In genomic region chr4:45593435-45593991, GRCm38 (mm10) we compare ENCODE assay signal across 27 mouse cellular contexts.
A peak's percentile ranks its signal among the peaks of the same experiment; 100 is the strongest.
DNase-seq lines count a peak whose midpoint lies in the region; ATAC-seq and TF ChIP-seq lines count a peak whose summit lies in the region.
"Had no signal": no experiment of that assay in that cellular context is flagged by ENCODE, and none has a peak within 500 bp of the region (broad histone marks: within the 10 kb centered on the region; RNA-seq: fewer than 3 reads in every experiment).

No protein-coding gene starts in this region.

- H3K9ac ChIP-seq in kidney, postnatal 0 days (ENCODE audit: low read depth, low read length): no peak overlapping the region
- H3K9ac ChIP-seq in MEL (ENCODE audit: control insufficient read depth, low read depth, low read length, poor library complexity, severe bottlenecking): no peak overlapping the region
- H3K9ac ChIP-seq in hindbrain, embryonic 11.5 days (ENCODE audit: low read depth, low read length): no peak overlapping the region
- H3K9ac ChIP-seq: embryonic facial prominence, embryonic 15.5 days; forebrain, embryonic 15.5 days; heart, embryonic 12.5 days; hindbrain, embryonic 12.5 days; limb, embryonic 15.5 days; midbrain, embryonic 15.5 days; neural tube, embryonic 12.5 days had no signal

- H3K36me3 ChIP-seq in kidney, postnatal 0 days (ENCODE audit: insufficient read depth, low read length): no peaks in the 10 kb centered on the region
- H3K36me3 ChIP-seq in E14TG2a.4 (ENCODE audit: insufficient read depth, low read length): no peaks in the 10 kb centered on the region
- H3K36me3 ChIP-seq in MEL (ENCODE audit: control insufficient read depth in 1 of 2, insufficient read depth in 2 of 2, low read length in 2 of 2): no peaks in the 10 kb centered on the region
- no peaks in the 10 kb centered on the region for H3K36me3 ChIP-seq in hindbrain, embryonic 11.5 days (ENCODE audit: control insufficient read depth, insufficient read depth, low read length)
- H3K36me3 ChIP-seq: embryonic facial prominence, embryonic 15.5 days; forebrain, embryonic 15.5 days; heart, embryonic 12.5 days; hindbrain, embryonic 12.5 days; limb, embryonic 15.5 days; midbrain, embryonic 15.5 days; neural tube, embryonic 12.5 days had no signal

- H3K4me2 ChIP-seq in kidney, postnatal 0 days (ENCODE audit: low read length): no peak overlapping the region
- H3K4me2 ChIP-seq in hindbrain, embryonic 11.5 days (replicated peaks; ENCODE audit: low read depth, low read length): no peak overlapping the region
- H3K4me2 ChIP-seq: embryonic facial prominence, embryonic 15.5 days; forebrain, embryonic 15.5 days; heart, embryonic 12.5 days; hindbrain, embryonic 12.5 days; limb, embryonic 15.5 days; midbrain, embryonic 15.5 days; neural tube, embryonic 12.5 days had no signal

- no peaks in the 10 kb centered on the region for H3K9me3 ChIP-seq in kidney, postnatal 0 days (replicated peaks; ENCODE audit: low read length)
- no peaks in the 10 kb centered on the region for H3K9me3 ChIP-seq in E14TG2a.4 (ENCODE audit: low read length)
- H3K9me3 ChIP-seq in MEL (replicated peaks; ENCODE audit: insufficient read depth, low read length): no peaks in the 10 kb centered on the region
- H3K9me3 ChIP-seq in hindbrain, embryonic 11.5 days (ENCODE audit: control insufficient read depth, low read length): no peaks in the 10 kb centered on the region
- H3K9me3 ChIP-seq: embryonic facial prominence, embryonic 15.5 days; forebrain, embryonic 15.5 days; hindbrain, embryonic 12.5 days; limb, embryonic 15.5 days; midbrain, embryonic 15.5 days; neural tube, embryonic 12.5 days had no signal

- WGBS in kidney, postnatal 0 days: 87% methylated on average over 3 of the region's 3 CpGs
- 85% methylated on average over 3 of the region's 3 CpGs for whole genome bisulfite sequencing in hindbrain, embryonic 11.5 days

- ATAC-seq in kidney, postnatal 0 days (replicated peaks; ENCODE audit: low FRiP score, low read depth): no peak
- peak; percentile 60 to 66 for ATAC-seq in hematopoietic stem cell, adult 5-6 weeks (replicated peaks in 1 of 2; ENCODE audit: insufficient read depth in 1 of 2, low FRiP score in 2 of 2, low TSS enrichment in 1 of 2, low read depth in 1 of 2, poor library complexity in 2 of 2, severe bottlenecking in 2 of 2)
- ATAC-seq in cerebellum, adult (ENCODE audit: insufficient number of reproducible peaks, low FRiP score, low TSS enrichment): no peak
- ATAC-seq in hindbrain, embryonic 11.5 days (ENCODE audit: low FRiP score): no peak
- ATAC-seq: forebrain, embryonic 15.5 days; inflammation-experienced regulatory T-cells, adult 6 months; midbrain, embryonic 15.5 days had no signal

- TF ChIP-seq CTCF in kidney, postnatal 0 days (IDR thresholded peaks at IDR 0.05; ENCODE audit: low read depth): peak; percentile 42; the same call in 1 of the 2 replicates
- TF ChIP-seq CTCF in E14TG2a.4 (conservative IDR thresholded peaks at IDR 0.05; ENCODE audit: low read length) (peak; percentile 26), MEL (IDR thresholded peaks at IDR 0.05 in 2 of 3, conservative IDR thresholded peaks at IDR 0.05 in 1 of 3; ENCODE audit: control insufficient read depth in 1 of 3, insufficient read depth in 1 of 3, low read depth in 2 of 3, low read length in 3 of 3, poor library complexity in 1 of 3, severe bottlenecking in 1 of 3) (no peak)

- no peak for TF ChIP-seq EP300 in MEL (IDR thresholded peaks at IDR 0.05; ENCODE audit: low read depth in 1 of 2, low read length in 2 of 2)

- no peaks in the 10 kb centered on the region for H3K27me3 ChIP-seq in kidney, postnatal 0 days (ENCODE audit: insufficient read depth, low read length)
- peaks cover 15% of the 10 kb centered on the region for H3K27me3 ChIP-seq in E14TG2a.4 (ENCODE audit: insufficient read depth, low read length)
- peaks cover 4 to 6% of the 10 kb centered on the region in 2 experiments for H3K27me3 ChIP-seq in MEL (ENCODE audit: control insufficient read depth in 1 of 2, insufficient read depth in 2 of 2, low read length in 2 of 2)
- no peaks in the 10 kb centered on the region for H3K27me3 ChIP-seq in hindbrain, embryonic 11.5 days (ENCODE audit: control insufficient read depth, insufficient read depth, low read length)
- H3K27me3 ChIP-seq: forebrain, embryonic 15.5 days had no signal

- no peak overlapping the region for H3K4me3 ChIP-seq in kidney, postnatal 0 days (replicated peaks; ENCODE audit: low read depth, low read length)
- H3K4me3 ChIP-seq in E14TG2a.4 (replicated peaks; ENCODE audit: low read length) (no peak overlapping the region), MEL (ENCODE audit: control insufficient read depth in 1 of 2, insufficient read depth in 1 of 2, low read depth in 2 of 2, low read length in 2 of 2) (no peak overlapping the region)
- H3K4me3 ChIP-seq in hindbrain, embryonic 11.5 days (ENCODE audit: low read depth, low read length): no peak overlapping the region
- H3K4me3 ChIP-seq: embryonic facial prominence, embryonic 15.5 days; forebrain, embryonic 15.5 days; heart, embryonic 12.5 days; hindbrain, embryonic 12.5 days; limb, embryonic 15.5 days; midbrain, embryonic 15.5 days; neural tube, embryonic 12.5 days had no signal

- H3K79me2 ChIP-seq in MEL (ENCODE audit: control insufficient read depth, insufficient read depth, low read length, poor library complexity): no peaks in the 10 kb centered on the region

- TF ChIP-seq POLR2A in MEL (IDR thresholded peaks at IDR 0.05; ENCODE audit: control insufficient read depth in 1 of 2, insufficient read depth in 1 of 2, low read depth in 1 of 2, low read length in 2 of 2, poor library complexity in 1 of 2): no peak

- peak overlapping the region; percentile 47; the same call in 1 of the 2 replicates for H3K27ac ChIP-seq in kidney, postnatal 0 days
- no peak overlapping the region for H3K27ac ChIP-seq in MEL (ENCODE audit: control insufficient read depth, low read depth, low read length)
- no peak overlapping the region for H3K27ac ChIP-seq in hindbrain, embryonic 11.5 days (ENCODE audit: low read depth, low read length)
- H3K27ac ChIP-seq: embryonic facial prominence, embryonic 15.5 days; forebrain, embryonic 15.5 days; hindbrain, embryonic 12.5 days; limb, embryonic 15.5 days; midbrain, embryonic 15.5 days; neural tube, embryonic 12.5 days had no signal

- DNase-seq in kidney, postnatal 0 days (ENCODE audit: low spot score): peak; percentile 67
- no peak for DNase-seq in kidney, adult 11 months
- DNase-seq in MEL (ENCODE audit: low read depth, low spot score): peak; percentile 4
- no peak for DNase-seq in hindbrain, embryonic 11.5 days (ENCODE audit: low spot score)
- DNase-seq: adrenal gland, adult 2 months; cerebellum, adult 2 months; cerebellum, postnatal 36 days; gastrocnemius, postnatal 14 days; heart, adult 18-20 months; heart, postnatal 10 days; kidney, postnatal 10 days; left cerebral cortex, postnatal 4 days; lung, adult 18-20 months; lung, postnatal 36 days; right cerebral cortex, postnatal 25 days; thymus, postnatal 25 days had no signal

- peaks cover 5% of the 10 kb centered on the region; the same call in 1 of the 2 replicates for H3K4me1 ChIP-seq in kidney, postnatal 0 days (replicated peaks; ENCODE audit: insufficient read depth, low read length)
- H3K4me1 ChIP-seq in E14TG2a.4 (replicated peaks; ENCODE audit: low read depth, low read length) (peaks cover 47% of the 10 kb centered on the region), MEL (ENCODE audit: control insufficient read depth in 1 of 2, insufficient read depth in 2 of 2, low read length in 2 of 2) (no peaks in the 10 kb centered on the region)
- H3K4me1 ChIP-seq in hindbrain, embryonic 11.5 days (replicated peaks; ENCODE audit: control insufficient read depth, insufficient read depth, low read length): peaks cover 4% of the 10 kb centered on the region; the same call in 1 of the 2 replicates

- no peak for TF ChIP-seq RAD21 in MEL (IDR thresholded peaks at IDR 0.05; ENCODE audit: low read depth, low read length)

TF ChIP-seq in MEL, 35 proteins besides CTCF, POLR2A, EP300 and RAD21:
- TF ChIP-seq KAT2A (conservative IDR thresholded peaks at IDR 0.05; ENCODE audit: low read depth, low read length) (no peak), ETS1 (IDR thresholded peaks at IDR 0.05; ENCODE audit: low read depth, low read length) (no peak)

Comparison
In these comparisons a context has a peak if more than half of its experiments do, and no peak if none do; other contexts are left out.
1. DNase-seq: peak in kidney, postnatal 0 days (single experiment) and MEL (single experiment); none in kidney, adult 11 months (single experiment) and hindbrain, embryonic 11.5 days (single experiment).
2. ATAC-seq: peak in hematopoietic stem cell, adult 5-6 weeks (2 of 2); none in kidney, postnatal 0 days (single experiment), cerebellum, adult (single experiment) and hindbrain, embryonic 11.5 days (single experiment).
3. CTCF ChIP-seq: peak in kidney, postnatal 0 days (single experiment) and E14TG2a.4 (single experiment); none in MEL (0 of 3).